Mouse (Mus musculus) cerebellum, postnatal 4 days (tissue): ENCODE measurements around the gene Mapk10.

Experiments used
- DNase-seq, 2 experiments: peaks; one replicate each; pipeline ENCODE4 v3.0.0; 2022; ENCODE audit warnings: low spot score in 2 of 2, mixed read lengths in 1 of 2

Mapk10 gene

GRCm38 (mm10) chr5:103211101-103211848 is at the start of gene Mapk10:
Mapk10 (minus strand) TSS chr5:103211334.
- peak in 1 of 2 experiments; percentile 65 for DNase-seq

DNA sequence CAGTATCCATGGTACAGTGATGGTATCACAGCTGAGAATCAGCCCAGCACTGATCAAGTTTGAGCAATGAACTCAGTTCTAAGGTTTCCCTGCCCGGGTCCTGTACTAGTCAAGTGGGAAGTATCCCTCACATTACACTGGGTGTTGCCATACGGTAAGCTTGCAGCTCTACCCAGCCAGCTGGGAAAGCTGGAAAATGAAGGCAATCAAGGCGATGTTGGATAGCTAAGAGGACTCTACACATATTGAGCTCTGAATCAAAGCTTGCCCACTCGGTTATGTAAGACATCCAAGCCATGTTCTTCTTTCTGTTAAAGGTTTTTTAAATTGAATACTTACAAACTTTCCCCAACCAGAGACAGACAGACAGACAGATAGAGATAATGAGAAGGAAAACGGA is 45.0 kb upstream of the Mapk10 start:
- DNase-seq = no peak

DNA sequence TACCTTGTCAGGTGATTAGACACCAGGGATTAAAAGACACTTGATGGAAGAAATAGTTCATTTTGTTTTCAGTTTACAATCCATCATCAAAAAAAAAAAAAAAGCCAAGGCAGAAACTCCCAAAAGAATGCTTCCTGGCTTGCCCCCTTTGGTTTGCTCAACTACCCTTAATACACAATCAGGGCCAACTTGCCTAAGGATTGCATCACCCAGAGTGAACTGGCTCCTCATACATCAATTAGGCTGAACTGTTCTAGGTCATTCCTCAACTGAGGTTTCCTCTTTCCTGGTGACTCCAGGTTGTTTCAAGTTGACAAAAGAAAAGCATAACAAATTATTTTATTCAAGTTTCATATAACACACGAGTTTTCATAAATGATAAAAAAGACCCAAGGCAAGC is 31.3 kb upstream of the Mapk10 start:
- DNase-seq = no peak

GRCm38 (mm10) chr5:103231822-103232221 is 20.7 kb upstream of the Mapk10 start:
- DNase-seq = no peak

GRCm38 (mm10) chr5:103230334-103230733 is 19.2 kb upstream of the Mapk10 start:
- no peak for DNase-seq

DNA sequence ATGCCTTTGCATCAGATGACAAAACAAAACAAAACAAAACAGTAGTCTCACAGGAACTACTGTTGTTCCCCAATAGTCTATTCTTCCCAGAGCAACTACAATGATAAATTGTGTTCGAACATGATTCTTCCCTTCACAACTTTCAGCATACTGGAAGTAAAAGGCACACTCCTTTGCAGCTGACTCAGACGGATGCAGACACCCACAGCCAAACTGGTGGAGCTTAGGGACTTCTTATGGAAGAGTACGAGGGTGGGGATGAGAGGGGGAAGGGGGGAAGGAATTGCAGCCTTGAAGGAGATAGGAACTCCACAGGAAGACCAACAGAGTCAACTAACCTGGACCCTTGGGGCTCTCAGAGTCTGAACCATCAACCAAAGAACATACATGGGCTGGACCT is 18.2 kb upstream of the Mapk10 start:
- DNase-seq = no peak

- no peak for DNase-seq
Observed at GRCm38 (mm10) chr5:103221997-103222396, 10.9 kb upstream of the Mapk10 start.

DNA sequence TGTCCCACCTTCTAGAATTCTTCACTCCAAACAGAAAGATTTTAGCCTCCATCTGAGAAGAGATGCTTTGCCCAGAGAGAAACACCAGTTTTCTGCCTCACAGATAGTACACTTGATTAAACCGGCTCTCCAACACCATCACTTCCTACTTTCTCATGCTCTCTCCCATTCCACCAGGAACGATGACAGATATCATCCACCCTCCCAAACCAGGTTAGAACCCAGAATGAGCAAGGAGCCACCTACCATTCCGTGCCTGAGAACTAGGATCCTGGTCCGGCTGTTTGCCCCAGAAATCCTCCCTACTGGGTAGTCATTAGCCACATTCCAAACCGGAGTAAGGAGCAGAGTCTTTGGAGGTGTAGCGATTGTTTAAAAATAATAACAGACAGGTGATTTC is 490 bp downstream of the Mapk10 start:
- no peak for DNase-seq

DNA sequence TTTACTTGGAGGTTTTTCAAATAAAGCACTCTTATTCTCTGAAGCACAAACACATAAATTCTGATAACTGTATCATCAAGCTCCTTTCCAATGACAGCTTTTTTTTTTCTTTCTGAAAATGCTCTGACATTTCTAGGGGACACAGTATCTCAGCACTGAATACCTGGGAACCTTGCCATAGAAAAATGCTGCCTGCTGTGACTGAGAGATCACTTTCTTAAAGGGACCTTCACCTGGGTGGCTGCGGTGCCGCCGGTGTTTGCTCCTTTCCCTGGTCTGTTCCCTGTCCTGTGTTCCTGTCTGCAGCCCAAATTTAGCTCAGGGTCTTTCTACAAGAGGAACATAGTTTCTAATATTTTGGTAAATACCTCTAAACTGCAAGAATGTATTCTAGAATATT is 1.1 kb downstream of the Mapk10 start:
- peak in 1 of 2 experiments; percentile 53 for DNase-seq

DNA sequence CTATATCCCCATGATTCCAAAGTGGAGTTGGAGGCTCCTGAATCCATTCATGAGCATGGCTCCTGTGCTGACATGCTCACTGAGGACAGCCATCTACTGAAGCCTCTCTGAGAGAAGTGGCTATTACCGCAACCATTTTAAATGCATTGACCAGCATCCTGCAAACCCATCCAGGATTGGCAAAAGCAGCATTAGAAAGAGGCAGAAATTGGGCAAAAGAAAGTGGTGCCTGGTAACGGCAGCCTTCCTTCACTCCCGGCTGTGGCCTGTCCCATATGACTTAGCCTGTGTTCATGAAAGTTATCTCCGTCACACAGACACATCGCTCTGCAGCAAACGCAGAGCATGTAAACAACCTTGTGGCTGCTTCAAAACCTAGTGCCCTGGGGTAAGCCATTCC is 1.6 kb downstream of the Mapk10 start:
- DNase-seq = peak in 1 of 2 experiments; percentile 14

- peak in 1 of 2 experiments; percentile 40 for DNase-seq
Observed at GRCm38 (mm10) chr5:103208869-103209268, 2.3 kb downstream of the Mapk10 start.

DNA sequence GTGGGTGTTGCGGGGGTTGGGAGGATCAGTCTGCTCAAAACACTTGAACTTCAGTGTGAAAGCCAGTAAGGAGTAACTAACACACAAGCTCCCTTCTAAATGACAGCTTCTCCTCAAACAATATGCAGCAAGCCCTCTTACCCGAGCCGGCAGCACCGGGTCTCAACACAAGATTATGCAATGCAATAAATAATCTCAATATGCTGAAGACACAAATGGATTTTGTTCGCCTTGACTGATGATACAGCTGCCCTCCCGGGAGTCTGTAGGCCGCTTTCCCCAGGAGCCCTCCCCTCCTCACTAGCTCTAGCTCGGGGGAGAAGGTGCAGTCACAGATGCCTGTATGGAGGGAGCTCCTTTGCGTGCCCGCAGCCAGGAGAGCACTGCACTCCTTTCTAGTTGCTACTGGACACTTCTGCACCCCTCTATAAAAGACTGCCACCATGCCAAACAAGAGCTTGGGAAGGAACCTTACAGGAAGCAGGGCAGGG is 3.1 kb downstream of the Mapk10 start:
- DNase-seq = no peak

DNA sequence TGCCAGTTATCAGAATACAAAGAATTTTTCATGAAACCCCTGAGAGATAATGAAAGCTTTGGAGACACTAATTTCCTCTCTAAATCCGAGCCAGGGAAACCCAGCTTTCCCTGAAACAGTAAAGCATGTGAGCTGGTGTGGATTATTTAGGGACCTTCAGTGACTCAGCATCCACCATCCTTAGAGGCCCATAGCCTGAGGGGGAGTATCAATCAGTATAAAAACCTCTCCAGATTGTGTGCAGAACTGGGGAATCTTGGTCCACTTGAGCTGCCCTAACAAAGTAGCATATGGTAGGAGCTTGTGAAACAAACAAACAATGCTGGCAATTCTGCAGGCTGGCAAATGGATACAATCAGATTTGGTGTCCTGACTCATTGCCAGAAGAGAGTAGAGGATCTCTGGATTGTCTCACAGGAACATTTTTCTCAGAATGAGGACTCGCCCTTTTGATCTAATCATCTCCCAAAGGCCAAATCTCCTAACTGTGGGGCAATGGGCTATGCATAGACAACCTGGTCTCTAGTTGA is 13.3 kb downstream of the Mapk10 start:
- no peak for DNase-seq

DNA sequence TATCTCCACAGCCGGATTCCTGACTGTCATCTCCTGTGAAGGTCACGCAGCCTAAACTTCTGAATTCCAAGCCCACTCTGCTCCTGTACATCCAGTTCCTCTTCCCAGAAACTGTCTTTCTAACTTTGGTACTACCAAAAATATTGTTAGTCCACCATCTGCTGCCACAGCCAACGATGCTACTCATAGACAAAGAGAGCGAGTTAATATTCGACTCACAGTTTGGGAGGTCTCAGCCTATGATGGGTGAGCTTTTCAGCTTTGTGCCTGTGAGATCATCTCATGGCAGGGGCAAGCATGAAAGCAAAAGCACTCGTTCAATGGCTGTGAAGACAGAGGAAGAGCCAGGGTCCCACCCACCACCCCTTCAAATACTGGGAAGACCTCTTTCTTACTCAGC is 16.6 kb downstream of the Mapk10 start:
- DNase-seq = no peak

DNA sequence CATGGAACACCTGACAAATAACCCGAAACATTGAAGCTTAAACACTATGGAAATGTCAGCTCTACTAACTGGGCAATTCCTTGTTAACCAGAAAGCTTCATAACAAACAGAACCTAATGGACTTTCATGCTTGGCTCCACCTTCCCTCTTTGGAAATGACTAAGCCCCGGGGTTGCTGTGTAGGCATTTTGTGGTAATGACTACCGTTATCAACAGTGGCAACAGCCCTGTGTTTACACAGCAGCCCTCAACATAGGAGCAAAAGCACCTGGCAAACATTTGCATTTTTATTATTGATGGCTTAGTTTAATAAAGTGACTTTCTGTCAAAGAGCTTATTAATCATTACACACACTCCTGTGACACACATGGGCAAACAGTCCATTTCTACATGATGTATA is 17.4 kb downstream of the Mapk10 start:
- no peak for DNase-seq

DNA sequence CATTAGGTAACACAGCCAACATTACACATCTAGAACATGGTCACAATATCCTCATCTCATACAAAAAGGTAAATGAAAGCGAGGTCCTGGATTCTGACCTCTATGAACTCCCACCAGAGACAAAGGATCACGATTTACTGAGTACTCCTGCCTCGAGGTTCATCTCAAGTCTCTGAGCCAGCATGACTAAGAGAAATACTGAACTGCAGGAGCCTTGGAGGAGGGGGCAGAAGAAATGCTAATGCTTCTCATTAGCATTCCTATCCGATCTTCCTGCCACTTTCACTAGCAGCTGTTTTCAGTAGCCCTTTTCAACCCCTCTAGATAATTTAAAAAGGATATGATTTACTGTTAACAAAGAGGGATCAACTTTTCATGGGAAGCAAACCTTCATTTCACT is 19.6 kb downstream of the Mapk10 start:
- no peak for DNase-seq

DNA sequence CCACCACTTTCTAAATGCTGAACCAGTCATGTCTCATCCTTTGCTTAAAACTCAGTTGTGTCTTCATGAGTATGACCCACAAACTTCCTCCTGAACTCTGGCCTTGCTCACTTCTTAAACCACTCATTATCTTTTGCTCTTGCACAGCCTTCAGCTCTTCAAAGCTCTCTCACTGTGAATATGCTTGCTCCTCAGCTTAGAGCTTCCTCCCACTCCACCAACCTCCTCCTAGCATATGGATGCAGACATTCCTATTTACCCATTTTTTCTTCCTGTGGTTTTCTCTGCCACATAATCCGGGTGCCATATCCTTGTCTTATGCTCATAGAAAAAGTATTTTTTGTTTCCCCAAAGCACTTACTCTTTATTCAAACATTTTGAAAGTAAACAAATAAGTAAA is 26.9 kb downstream of the Mapk10 start:
- no peak for DNase-seq

- no peak for DNase-seq
Observed at GRCm38 (mm10) chr5:103181622-103182021, 29.5 kb downstream of the Mapk10 start.

GRCm38 (mm10) chr5:103177010-103177409 is 34.1 kb downstream of the Mapk10 start:
- DNase-seq = no peak

- no peak for DNase-seq
Observed at GRCm38 (mm10) chr5:103175989-103176388, 35.1 kb downstream of the Mapk10 start.

- DNase-seq = no peak
Observed at GRCm38 (mm10) chr5:103174607-103175006, 36.5 kb downstream of the Mapk10 start.

DNA sequence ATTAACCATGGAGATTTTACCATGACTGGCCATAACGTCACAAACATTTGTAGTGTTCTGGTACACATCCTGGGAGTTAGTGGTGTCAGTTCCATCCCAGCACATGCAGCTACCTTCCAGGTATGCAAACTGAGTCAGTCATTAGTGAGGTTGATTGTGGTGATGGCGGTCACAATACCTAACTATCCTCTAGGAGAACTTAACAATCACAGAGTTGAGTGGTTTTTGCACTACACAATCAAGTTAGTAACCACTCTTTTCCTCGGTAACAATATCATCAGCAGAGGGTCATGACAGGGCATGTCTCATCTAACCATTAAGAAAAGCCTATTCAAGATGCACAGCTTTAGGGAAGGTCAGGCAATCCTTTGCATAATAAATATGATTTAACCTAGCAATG is 39.9 kb downstream of the Mapk10 start:
- no peak for DNase-seq

DNA sequence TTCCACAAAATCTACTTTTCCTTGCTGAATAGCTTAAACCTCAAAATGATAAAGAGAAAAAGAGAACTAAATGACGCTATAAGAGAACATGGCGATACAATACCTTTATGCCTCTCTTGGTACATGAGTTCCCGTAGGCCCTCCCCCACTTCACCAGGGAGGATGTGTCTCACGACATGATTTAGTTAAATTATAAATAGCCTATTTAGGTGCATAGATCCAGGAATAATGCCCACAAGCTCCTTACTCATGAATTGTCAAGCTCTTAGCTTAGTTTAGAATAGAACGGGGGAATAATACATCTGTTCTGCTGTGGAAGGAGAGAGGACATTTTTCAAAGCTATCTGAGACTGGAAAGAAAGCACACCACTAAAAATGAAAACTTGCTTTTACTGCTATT is 43.8 kb downstream of the Mapk10 start:
- no peak for DNase-seq

DNA sequence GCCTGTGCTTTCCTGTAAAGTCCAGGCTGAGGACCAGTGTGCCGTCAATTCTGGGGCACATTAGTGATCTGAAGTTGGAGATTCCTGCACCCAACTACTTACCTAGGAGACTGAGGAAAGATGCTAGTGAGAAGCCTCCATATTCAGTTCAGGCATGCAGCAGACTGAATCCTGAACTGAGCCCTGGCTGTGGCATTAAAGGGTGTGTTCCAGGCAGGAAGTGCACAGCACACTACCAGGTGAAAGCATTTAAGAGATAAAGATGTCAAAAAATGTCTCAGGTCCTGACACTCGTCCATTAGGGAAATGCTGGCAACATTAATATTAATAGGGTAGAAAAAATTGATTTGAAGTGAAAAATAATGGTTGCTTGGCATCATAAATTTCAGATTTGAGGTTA is 44.4 kb downstream of the Mapk10 start:
- DNase-seq = no peak
